Mouse (Mus musculus): ENCODE data around the gene Tbc1d4. TPM values are rescaled to one million over a fixed set of nuclear protein-coding genes. Genes with fewer than 3 reads are reported as not detected.

Gene Tbc1d4
- polyA plus RNA-seq, 1 experiment from 2014 or later: 8.5 TPM

DNA sequence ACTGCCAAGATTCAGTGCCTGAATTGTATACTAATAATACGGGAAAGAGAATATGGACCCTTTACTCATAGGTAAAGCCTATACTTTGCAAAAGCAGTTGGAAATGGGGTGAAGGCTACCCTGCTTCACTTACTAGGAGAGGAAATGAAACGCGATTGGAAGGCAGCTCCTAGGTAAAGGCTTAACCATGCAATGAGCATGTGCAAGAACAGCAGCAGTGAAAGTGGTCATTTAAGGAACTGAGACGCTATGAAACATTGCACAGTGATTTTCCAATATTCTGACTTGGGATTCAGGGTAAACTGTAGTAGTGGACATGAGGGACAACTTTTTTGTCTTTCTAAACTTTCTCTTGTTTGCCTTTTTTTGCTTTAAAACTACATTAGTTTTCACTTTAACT lies 140.8 kb downstream of the Tbc1d4 start:
- ATAC-seq (no peak), DNase-seq (ENCODE audit: low spot score) (no peak)
- H3K4me1 ChIP-seq (ENCODE audit: insufficient read depth, low read depth, low read length): no peaks in the 10 kb centered on the region
- no peak overlapping the region for H3K4me3 ChIP-seq (ENCODE audit: low read depth, low read length)
- H3K9ac ChIP-seq (replicated peaks; ENCODE audit: low read depth): no peak overlapping the region
- no peaks in the 10 kb centered on the region for H3K27me3 ChIP-seq (replicated peaks; ENCODE audit: insufficient read depth, low read length)
- H3K27ac ChIP-seq (ENCODE audit: low read length): no peak overlapping the region
- 83% methylated on average over 4 of the region's 4 CpGs for whole genome bisulfite sequencing
- no peak overlapping the region for H3K4me2 ChIP-seq (replicated peaks; ENCODE audit: low read depth, low read length)
- no peaks in the 10 kb centered on the region for H3K9me3 ChIP-seq (ENCODE audit: low read length)
- H3K36me3 ChIP-seq (ENCODE audit: insufficient read depth, low read length): no peaks in the 10 kb centered on the region
- TF ChIP-seq CTCF (IDR thresholded peaks at IDR 0.05) (no peak), EP300 (IDR thresholded peaks at IDR 0.05) (no peak)

DNA sequence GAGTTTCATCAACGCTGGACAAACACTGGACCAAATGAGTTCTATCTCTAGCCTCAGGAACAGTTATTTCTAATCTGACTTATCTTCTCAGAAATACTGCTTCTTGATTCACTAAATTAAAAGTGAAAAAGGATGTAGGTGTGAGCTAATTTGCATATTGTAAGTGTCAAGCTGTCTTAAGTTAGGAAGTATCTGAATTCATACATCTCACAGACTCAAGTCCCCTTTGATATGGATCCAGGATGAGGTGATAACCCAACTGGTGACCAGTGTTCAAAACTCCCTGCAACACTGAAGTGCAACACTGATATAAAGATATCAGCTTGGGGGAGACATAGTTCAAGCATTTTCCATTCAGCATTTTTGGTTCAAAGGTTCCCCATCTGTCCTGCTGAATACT lies 141.5 kb downstream of the Tbc1d4 start:
- H3K4me3 ChIP-seq (ENCODE audit: low read depth, low read length): no peak overlapping the region
- 89% methylated on average over 1 of the region's 1 CpGs for WGBS
- no peak overlapping the region for H3K27ac ChIP-seq (ENCODE audit: low read length)
- ATAC-seq (no peak), DNase-seq (ENCODE audit: low spot score) (no peak)
- no peak for TF ChIP-seq CTCF (IDR thresholded peaks at IDR 0.05)
- no peak for TF ChIP-seq EP300 (IDR thresholded peaks at IDR 0.05)
- no peaks in the 10 kb centered on the region for H3K9me3 ChIP-seq (ENCODE audit: low read length)
- no peaks in the 10 kb centered on the region for H3K4me1 ChIP-seq (ENCODE audit: insufficient read depth, low read depth, low read length)
- no peak overlapping the region for H3K4me2 ChIP-seq (replicated peaks; ENCODE audit: low read depth, low read length)
- H3K9ac ChIP-seq (replicated peaks; ENCODE audit: low read depth): no peak overlapping the region
- H3K36me3 ChIP-seq (ENCODE audit: insufficient read depth, low read length): no peaks in the 10 kb centered on the region
- H3K27me3 ChIP-seq (replicated peaks; ENCODE audit: insufficient read depth, low read length): no peaks in the 10 kb centered on the region

DNA sequence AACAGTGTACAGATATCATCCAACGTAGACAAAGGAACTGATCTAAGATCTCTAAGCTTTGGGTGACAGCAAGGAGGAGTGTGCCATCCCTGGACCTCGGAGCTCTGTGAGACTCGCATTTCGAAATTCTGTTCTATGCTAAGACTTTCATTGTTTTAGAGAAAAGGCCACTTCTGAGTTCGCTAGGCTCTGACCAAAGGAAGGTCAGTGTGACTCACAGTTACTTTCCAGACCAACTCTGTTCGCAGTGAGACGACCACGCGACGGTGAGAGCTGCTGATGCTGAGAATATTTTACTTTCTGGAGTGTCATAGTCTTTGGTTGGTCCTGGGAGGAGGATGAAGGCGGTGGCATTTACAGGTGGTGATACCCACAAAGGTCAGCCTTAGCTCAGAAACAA lies 142.5 kb downstream of the Tbc1d4 start:
- Histone ChIP-seq H3K4me2 (replicated peaks; ENCODE audit: low read depth, low read length) (no peak overlapping the region), H3K9me3 (ENCODE audit: low read length) (no peaks in the 10 kb centered on the region), H3K4me3 (ENCODE audit: low read depth, low read length) (no peak overlapping the region), H3K4me1 (ENCODE audit: insufficient read depth, low read depth, low read length) (no peaks in the 10 kb centered on the region), H3K36me3 (ENCODE audit: insufficient read depth, low read length) (no peaks in the 10 kb centered on the region), H3K9ac (replicated peaks; ENCODE audit: low read depth) (no peak overlapping the region), H3K27ac (ENCODE audit: low read length) (no peak overlapping the region), H3K27me3 (replicated peaks; ENCODE audit: insufficient read depth, low read length) (no peaks in the 10 kb centered on the region)
- WGBS: 87% methylated on average over 11 of the region's 11 CpGs
- DNase-seq (ENCODE audit: low spot score) (no peak), ATAC-seq (no peak)
- TF ChIP-seq EP300 (IDR thresholded peaks at IDR 0.05) (no peak), CTCF (IDR thresholded peaks at IDR 0.05) (no peak)

DNA sequence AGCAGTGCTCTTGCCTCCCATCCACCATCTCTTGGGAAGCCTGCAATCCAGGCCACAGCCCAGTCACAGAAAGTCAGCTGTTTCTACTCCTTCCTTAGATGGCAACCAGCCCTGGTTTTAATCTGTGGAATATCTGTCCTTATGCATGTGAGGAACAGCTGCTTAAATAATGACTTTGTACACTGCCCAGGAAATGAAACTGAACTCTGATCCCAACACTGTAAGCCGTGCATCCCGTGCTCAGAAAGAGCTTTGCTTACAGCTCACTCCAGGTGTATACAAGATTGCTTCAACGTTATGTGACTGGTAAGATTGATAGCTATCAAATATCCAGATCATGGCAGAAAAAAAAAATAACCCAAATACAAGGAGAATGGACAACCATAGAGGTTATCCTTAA lies 143.1 kb downstream of the Tbc1d4 start:
- 73% methylated on average over 3 of the region's 3 CpGs for WGBS
- H3K4me2 ChIP-seq (replicated peaks; ENCODE audit: low read depth, low read length): no peak overlapping the region
- H3K9me3 ChIP-seq (ENCODE audit: low read length): no peaks in the 10 kb centered on the region
- H3K27me3 ChIP-seq (replicated peaks; ENCODE audit: insufficient read depth, low read length): no peaks in the 10 kb centered on the region
- no peaks in the 10 kb centered on the region for H3K4me1 ChIP-seq (ENCODE audit: insufficient read depth, low read depth, low read length)
- no peaks in the 10 kb centered on the region for H3K36me3 ChIP-seq (ENCODE audit: insufficient read depth, low read length)
- H3K4me3 ChIP-seq (ENCODE audit: low read depth, low read length): no peak overlapping the region
- no peak overlapping the region for H3K9ac ChIP-seq (replicated peaks; ENCODE audit: low read depth)
- TF ChIP-seq CTCF (IDR thresholded peaks at IDR 0.05): no peak
- TF ChIP-seq EP300 (IDR thresholded peaks at IDR 0.05): no peak
- DNase-seq (ENCODE audit: low spot score): no peak
- no peak for ATAC-seq
- H3K27ac ChIP-seq (ENCODE audit: low read length): no peak overlapping the region

DNA sequence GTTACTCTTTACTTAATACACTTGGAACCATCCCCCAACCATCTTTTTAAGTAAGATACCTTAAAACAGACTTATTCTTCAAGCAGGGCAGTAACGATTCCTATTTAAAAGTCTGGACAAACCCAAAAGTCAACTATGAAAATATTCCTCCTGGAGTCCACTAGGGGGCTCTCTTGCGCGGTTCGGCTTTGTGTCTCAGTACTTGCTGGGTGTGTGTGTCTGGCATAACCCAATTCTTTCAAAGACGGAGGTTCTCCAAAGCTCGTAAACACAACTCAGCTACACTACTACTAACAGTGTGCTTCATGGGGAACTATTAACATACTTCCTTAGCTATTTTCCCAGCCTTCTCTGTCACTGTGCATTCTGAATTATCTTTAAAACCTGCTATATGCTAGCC lies 148.2 kb downstream of the Tbc1d4 start:
- H3K27ac ChIP-seq (ENCODE audit: low read length): no peak overlapping the region
- no peak overlapping the region for H3K9ac ChIP-seq (replicated peaks; ENCODE audit: low read depth)
- ATAC-seq (peak; percentile 61), DNase-seq (ENCODE audit: low spot score) (peak; percentile 77)
- 21% methylated on average over 6 of the region's 6 CpGs for WGBS
- H3K4me2 ChIP-seq (replicated peaks; ENCODE audit: low read depth, low read length): no peak overlapping the region
- TF ChIP-seq EP300 (IDR thresholded peaks at IDR 0.05) (no peak), CTCF (IDR thresholded peaks at IDR 0.05) (peak; percentile 72)
- H3K4me3 ChIP-seq (ENCODE audit: low read depth, low read length): no peak overlapping the region
- no peaks in the 10 kb centered on the region for H3K27me3 ChIP-seq (replicated peaks; ENCODE audit: insufficient read depth, low read length)
- no peaks in the 10 kb centered on the region for H3K36me3 ChIP-seq (ENCODE audit: insufficient read depth, low read length)
- H3K4me1 ChIP-seq (ENCODE audit: insufficient read depth, low read depth, low read length): no peaks in the 10 kb centered on the region
- no peaks in the 10 kb centered on the region for H3K9me3 ChIP-seq (ENCODE audit: low read length)

DNA sequence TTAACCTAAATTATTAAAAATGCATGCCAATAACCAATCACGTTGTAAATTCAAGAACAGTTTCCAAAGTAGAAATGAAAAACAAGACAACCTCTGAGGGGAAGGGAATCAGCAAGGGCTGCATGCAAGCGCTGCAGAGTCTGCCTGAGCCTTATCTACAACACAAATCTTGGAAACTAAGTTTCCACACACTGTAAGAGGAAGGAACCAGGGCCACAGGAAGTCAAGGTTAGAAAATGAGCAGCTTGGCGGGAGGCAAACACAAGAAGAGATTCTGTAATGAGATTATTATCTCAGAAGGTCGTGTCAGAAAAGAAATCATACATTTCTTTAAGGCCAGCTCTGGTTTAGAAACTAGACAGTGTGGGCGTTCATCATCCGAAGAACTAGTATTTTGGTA lies 156.1 kb downstream of the Tbc1d4 start:
- Histone ChIP-seq H3K9me3 (ENCODE audit: low read length) (no peaks in the 10 kb centered on the region), H3K4me1 (ENCODE audit: insufficient read depth, low read depth, low read length) (no peaks in the 10 kb centered on the region), H3K9ac (replicated peaks; ENCODE audit: low read depth) (no peak overlapping the region), H3K36me3 (ENCODE audit: insufficient read depth, low read length) (no peaks in the 10 kb centered on the region), H3K4me3 (ENCODE audit: low read depth, low read length) (no peak overlapping the region), H3K4me2 (replicated peaks; ENCODE audit: low read depth, low read length) (no peak overlapping the region), H3K27ac (ENCODE audit: low read length) (no peak overlapping the region), H3K27me3 (replicated peaks; ENCODE audit: insufficient read depth, low read length) (no peaks in the 10 kb centered on the region)
- DNase-seq (ENCODE audit: low spot score) (no peak), ATAC-seq (no peak)
- WGBS: 53% methylated on average over 6 of the region's 6 CpGs
- no peak for TF ChIP-seq CTCF (IDR thresholded peaks at IDR 0.05)

DNA sequence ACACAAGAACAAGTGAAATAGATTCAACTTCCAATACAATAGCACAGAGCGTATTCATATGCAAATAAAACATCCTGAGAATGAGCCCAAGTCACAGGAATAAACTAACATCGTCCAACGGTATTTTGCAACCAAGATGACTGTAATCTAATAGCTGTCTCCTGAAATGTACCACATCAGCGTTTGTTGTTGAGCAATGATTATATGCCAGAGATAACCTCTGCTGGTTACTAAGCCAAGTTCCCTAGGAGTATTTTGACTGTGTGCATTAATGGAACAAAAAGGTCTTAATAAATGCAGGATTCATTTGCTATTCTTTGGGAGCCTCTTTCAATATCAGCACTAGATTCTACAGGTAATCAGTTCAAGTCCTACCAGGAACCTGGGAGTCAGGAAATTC lies 161.1 kb downstream of the Tbc1d4 start:
- Histone ChIP-seq H3K27me3 (replicated peaks; ENCODE audit: insufficient read depth, low read length) (no peaks in the 10 kb centered on the region), H3K4me2 (replicated peaks; ENCODE audit: low read depth, low read length) (no peak overlapping the region), H3K36me3 (ENCODE audit: insufficient read depth, low read length) (no peaks in the 10 kb centered on the region), H3K4me1 (ENCODE audit: insufficient read depth, low read depth, low read length) (no peaks in the 10 kb centered on the region), H3K9me3 (ENCODE audit: low read length) (no peaks in the 10 kb centered on the region), H3K27ac (ENCODE audit: low read length) (no peak overlapping the region), H3K4me3 (ENCODE audit: low read depth, low read length) (no peak overlapping the region), H3K9ac (replicated peaks; ENCODE audit: low read depth) (no peak overlapping the region)
- TF ChIP-seq EP300 (IDR thresholded peaks at IDR 0.05): no peak
- TF ChIP-seq CTCF (IDR thresholded peaks at IDR 0.05): no peak
- WGBS: 72% methylated on average over 4 of the region's 4 CpGs
- DNase-seq (ENCODE audit: low spot score): no peak
- ATAC-seq: no peak

Measured in lung, postnatal 0 days (tissue).